Mouse (Mus musculus): ENCODE data around the gene Sox2. TPM values are rescaled to one million over a fixed set of nuclear protein-coding genes. Genes with fewer than 3 reads are reported as not detected.

Gene Sox2
- total and polyA plus RNA-seq, 3 experiments, result not detected

- Histone ChIP-seq H3K36me3 (ENCODE audit: control insufficient read depth in 1 of 2, insufficient read depth in 2 of 2, low read length in 2 of 2) (no peaks in the 10 kb centered on the region), H3K79me2 (ENCODE audit: control insufficient read depth, insufficient read depth, low read length, poor library complexity) (no peaks in the 10 kb centered on the region), H3K27me3 (ENCODE audit: control insufficient read depth in 1 of 2, insufficient read depth in 2 of 2, low read length in 2 of 2) (no peaks in the 10 kb centered on the region), H3K4me1 (ENCODE audit: control insufficient read depth in 1 of 2, insufficient read depth in 2 of 2, low read length in 2 of 2) (no peaks in the 10 kb centered on the region), H3K4me3 (ENCODE audit: control insufficient read depth in 1 of 2, insufficient read depth in 1 of 2, low read depth in 2 of 2, low read length in 2 of 2) (no peak overlapping the region), H3K27ac (ENCODE audit: control insufficient read depth, low read depth, low read length) (no peak overlapping the region), H3K9me3 (replicated peaks; ENCODE audit: insufficient read depth, low read length) (no peaks in the 10 kb centered on the region), H3K9ac (ENCODE audit: control insufficient read depth, low read depth, low read length, poor library complexity, severe bottlenecking) (no peak overlapping the region)
- no peak for TF ChIP-seq MXI1 (IDR thresholded peaks at IDR 0.05; ENCODE audit: low read depth, low read length)
- TF ChIP-seq SIN3A (IDR thresholded peaks at IDR 0.05; ENCODE audit: low read length), result no peak
- TF ChIP-seq CTCF (IDR thresholded peaks at IDR 0.05 in 2 of 3, conservative IDR thresholded peaks at IDR 0.05 in 1 of 3; ENCODE audit: control insufficient read depth in 1 of 3, insufficient read depth in 1 of 3, low read depth in 2 of 3, low read length in 3 of 3, poor library complexity in 1 of 3, severe bottlenecking in 1 of 3), result peak; percentile 29 to 51 (median 40); a peak in 5 of 6 replicates
- TF ChIP-seq TBP (IDR thresholded peaks at IDR 0.05; ENCODE audit: low read depth, low read length), result no peak
- TF ChIP-seq SMC3 (IDR thresholded peaks at IDR 0.05; ENCODE audit: low read depth, low read length), result peak; percentile 41
- no peak for TF ChIP-seq NELFE (IDR thresholded peaks at IDR 0.05; ENCODE audit: low read depth, low read length)
- no peak for TF ChIP-seq BHLHE40 (IDR thresholded peaks at IDR 0.05; ENCODE audit: borderline replicate concordance, low read depth, low read length)
- peak; percentile 85 for TF ChIP-seq ZNF384 (IDR thresholded peaks at IDR 0.05; ENCODE audit: low read depth, low read length)
- no peak for TF ChIP-seq KAT2A (conservative IDR thresholded peaks at IDR 0.05; ENCODE audit: low read depth, low read length)
- TF ChIP-seq RAD21 (IDR thresholded peaks at IDR 0.05; ENCODE audit: low read depth, low read length), result peak; percentile 35
- no peak for TF ChIP-seq CHD2 (IDR thresholded peaks at IDR 0.05; ENCODE audit: low read length)
- TF ChIP-seq MYC (IDR thresholded peaks at IDR 0.05; ENCODE audit: low read depth, low read length), result no peak
- TF ChIP-seq ZMIZ1 (IDR thresholded peaks at IDR 0.05; ENCODE audit: low read depth, low read length), result no peak
- no peak for TF ChIP-seq TAL1 (IDR thresholded peaks at IDR 0.05; ENCODE audit: low read length)
- no peak for TF ChIP-seq MYB (IDR thresholded peaks at IDR 0.05; ENCODE audit: low read depth, low read length)
- no peak for TF ChIP-seq POLR2AphosphoS2 (IDR thresholded peaks at IDR 0.05; ENCODE audit: low read length)
- peak; percentile 31; the same call in 1 of the 2 replicates for TF ChIP-seq ZC3H11A (IDR thresholded peaks at IDR 0.05; ENCODE audit: low read depth, low read length)
- TF ChIP-seq MAX (IDR thresholded peaks at IDR 0.05; ENCODE audit: low read length), result no peak
- peak; percentile 3 for DNase-seq (ENCODE audit: low read depth, low spot score)
Measured at GRCm38 (mm10) chr3:34639031-34639872, 11.0 kb upstream of the Sox2 start.

- H3K27ac ChIP-seq (ENCODE audit: control insufficient read depth, low read depth, low read length), result no peak overlapping the region
- no peak for TF ChIP-seq TCF12 (IDR thresholded peaks at IDR 0.05; ENCODE audit: low read depth, low read length)
- H3K27me3 ChIP-seq (ENCODE audit: control insufficient read depth in 1 of 2, insufficient read depth in 2 of 2, low read length in 2 of 2), result no peaks in the 10 kb centered on the region
- H3K9me3 ChIP-seq (replicated peaks; ENCODE audit: insufficient read depth, low read length), result no peaks in the 10 kb centered on the region
- no peaks in the 10 kb centered on the region for H3K4me1 ChIP-seq (ENCODE audit: control insufficient read depth in 1 of 2, insufficient read depth in 2 of 2, low read length in 2 of 2)
- no peaks in the 10 kb centered on the region for H3K36me3 ChIP-seq (ENCODE audit: control insufficient read depth in 1 of 2, insufficient read depth in 2 of 2, low read length in 2 of 2)
- no peaks in the 10 kb centered on the region for H3K79me2 ChIP-seq (ENCODE audit: control insufficient read depth, insufficient read depth, low read length, poor library complexity)
- no peak for DNase-seq (ENCODE audit: low read depth, low spot score)
- no peak overlapping the region for H3K9ac ChIP-seq (ENCODE audit: control insufficient read depth, low read depth, low read length, poor library complexity, severe bottlenecking)
- H3K4me3 ChIP-seq (ENCODE audit: control insufficient read depth in 1 of 2, insufficient read depth in 1 of 2, low read depth in 2 of 2, low read length in 2 of 2), result no peak overlapping the region
Measured at GRCm38 (mm10) chr3:34639873-34640270, 10.3 kb upstream of the Sox2 start.

Measured in MEL (cell line).